Mouse (Mus musculus): ENCODE measurements around the gene Gm11114. TPM values are rescaled to one million over a fixed set of nuclear protein-coding genes. Genes with fewer than 3 reads are reported as not detected.
A peak's percentile ranks its signal among the peaks of the same experiment; 100 is the strongest.

Gm11114 gene
- polyA plus RNA-seq, 1 experiment: not detected

GRCm38 (mm10) chr9:85326292-85327241 lies 14.0 kb downstream of the Gm11114 start:
- Histone ChIP-seq H3K4me1 (ENCODE audit: control insufficient read depth, insufficient read depth, low read length) (peaks cover 16% of the 10 kb centered on the region), H3K4me3 (ENCODE audit: insufficient read depth, low read length) (peak overlapping the region; percentile 81), H3K27ac (ENCODE audit: insufficient read depth, low read depth, low read length) (peak overlapping the region; percentile 84)
- no peak for TF ChIP-seq CTCF (IDR thresholded peaks at IDR 0.05; ENCODE audit: low read depth, low read length)
- no peak for TF ChIP-seq POLR2A (IDR thresholded peaks at IDR 0.05; ENCODE audit: borderline replicate concordance, low read depth, low read length)

DNA sequence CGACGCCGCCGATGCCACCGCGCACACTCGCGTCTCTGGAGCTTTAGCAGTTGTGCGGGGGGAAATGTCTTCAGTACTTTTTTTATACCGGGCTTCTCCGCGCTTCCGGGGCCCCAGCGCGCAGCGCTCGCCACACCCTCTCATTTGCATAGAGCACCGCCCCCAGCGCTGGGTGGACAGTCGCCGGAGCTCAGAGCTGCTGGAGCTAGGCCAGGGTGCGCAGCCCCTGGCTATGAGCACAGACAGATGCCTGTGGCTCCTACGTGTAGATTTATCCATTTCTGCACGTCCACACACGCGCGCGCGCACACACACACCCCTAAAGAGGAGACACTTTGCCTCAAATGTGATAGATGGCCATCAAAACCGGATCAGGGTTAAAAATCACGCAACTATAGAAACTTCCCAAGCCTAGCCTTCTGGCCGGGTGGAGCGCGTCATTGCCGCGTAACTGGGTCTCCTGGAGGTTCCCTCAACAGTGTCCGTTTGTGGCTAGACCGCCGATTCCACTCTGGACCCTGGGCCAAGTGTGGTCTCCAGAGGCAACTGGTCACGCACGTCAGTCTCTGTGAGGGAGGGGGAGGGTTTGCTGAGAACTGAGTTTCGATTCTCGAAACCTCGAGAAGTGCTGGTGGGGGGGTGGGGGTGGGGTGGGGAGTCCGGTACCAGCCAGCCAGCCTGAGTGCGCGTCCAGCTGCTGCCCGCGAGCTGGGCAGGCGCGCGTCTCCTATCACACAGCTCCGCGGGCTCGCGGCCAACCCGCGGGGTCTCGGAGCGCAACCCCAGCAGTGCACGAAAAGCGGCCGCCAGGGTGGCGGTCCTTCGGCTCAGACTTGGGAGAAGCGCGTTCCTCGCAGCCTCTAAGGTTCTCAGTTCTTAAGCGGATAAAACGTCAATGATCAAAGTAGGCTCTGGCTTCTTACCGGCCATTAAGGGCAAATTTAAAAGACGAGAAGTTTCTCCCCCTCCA lies 15.0 kb downstream of the Gm11114 start, which contains the start of gene Tent5a:
Gene Tent5a (minus strand): TSS at position 107 of the 970 bp plus-strand sequence.
- Histone ChIP-seq H3K4me1 (ENCODE audit: control insufficient read depth, insufficient read depth, low read length) (peaks cover 21% of the 10 kb centered on the region), H3K27ac (ENCODE audit: insufficient read depth, low read depth, low read length) (peak within 1 kb of the TSS; percentile 84), H3K4me3 (ENCODE audit: insufficient read depth, low read length) (peak within 1 kb of the TSS; percentile 81)
- TF ChIP-seq POLR2A (IDR thresholded peaks at IDR 0.05; ENCODE audit: borderline replicate concordance, low read depth, low read length) (no peak), CTCF (IDR thresholded peaks at IDR 0.05; ENCODE audit: low read depth, low read length) (no peak)

DNA sequence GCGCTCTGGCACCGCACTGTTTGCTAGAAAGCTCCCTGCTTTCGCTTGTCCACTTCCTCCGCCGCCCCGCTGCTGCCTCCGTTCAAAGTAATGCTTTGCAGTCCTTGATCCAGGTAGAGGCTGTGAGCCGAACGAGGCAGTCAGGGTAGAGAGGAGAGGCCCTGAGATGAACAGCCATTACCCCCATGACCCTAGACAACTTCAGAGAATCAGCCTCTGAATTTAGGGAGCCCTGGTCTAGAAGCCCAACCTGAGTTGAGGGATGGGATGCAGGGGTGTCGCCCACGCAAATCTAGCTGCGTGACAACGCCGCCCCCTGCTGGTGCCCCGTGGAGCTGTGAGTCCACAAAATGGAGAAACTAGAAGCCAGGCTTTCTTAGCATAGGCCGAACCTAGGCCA lies 15.7 kb downstream of the Gm11114 start:
- Histone ChIP-seq H3K4me1 (ENCODE audit: control insufficient read depth, insufficient read depth, low read length) (peaks cover 21% of the 10 kb centered on the region), H3K4me3 (ENCODE audit: insufficient read depth, low read length) (peak overlapping the region; percentile 81), H3K27ac (ENCODE audit: insufficient read depth, low read depth, low read length) (peak overlapping the region; percentile 78)
- no peak for TF ChIP-seq POLR2A (IDR thresholded peaks at IDR 0.05; ENCODE audit: borderline replicate concordance, low read depth, low read length)
- peak; percentile 97 for TF ChIP-seq CTCF (IDR thresholded peaks at IDR 0.05; ENCODE audit: low read depth, low read length)

GRCm38 (mm10) chr9:85331521-85331920 lies 18.9 kb downstream of the Gm11114 start:
- Histone ChIP-seq H3K27ac (ENCODE audit: insufficient read depth, low read depth, low read length) (peak overlapping the region; percentile 60), H3K4me1 (ENCODE audit: control insufficient read depth, insufficient read depth, low read length) (peaks cover 8% of the 10 kb centered on the region), H3K4me3 (ENCODE audit: insufficient read depth, low read length) (no peak overlapping the region)
- no peak for TF ChIP-seq POLR2A (IDR thresholded peaks at IDR 0.05; ENCODE audit: borderline replicate concordance, low read depth, low read length)
- no peak for TF ChIP-seq CTCF (IDR thresholded peaks at IDR 0.05; ENCODE audit: low read depth, low read length)

GRCm38 (mm10) chr9:85336046-85336445 lies 23.5 kb downstream of the Gm11114 start:
- TF ChIP-seq CTCF (IDR thresholded peaks at IDR 0.05; ENCODE audit: low read depth, low read length): no peak
- no peak for TF ChIP-seq POLR2A (IDR thresholded peaks at IDR 0.05; ENCODE audit: borderline replicate concordance, low read depth, low read length)
- no peak overlapping the region for H3K27ac ChIP-seq (ENCODE audit: insufficient read depth, low read depth, low read length)
- peaks cover 14% of the 10 kb centered on the region for H3K4me1 ChIP-seq (ENCODE audit: control insufficient read depth, insufficient read depth, low read length)
- no peak overlapping the region for H3K4me3 ChIP-seq (ENCODE audit: insufficient read depth, low read length)

GRCm38 (mm10) chr9:85340303-85340702 lies 27.7 kb downstream of the Gm11114 start:
- Histone ChIP-seq H3K27ac (ENCODE audit: insufficient read depth, low read depth, low read length) (no peak overlapping the region), H3K4me1 (ENCODE audit: control insufficient read depth, insufficient read depth, low read length) (peaks cover 25% of the 10 kb centered on the region), H3K4me3 (ENCODE audit: insufficient read depth, low read length) (no peak overlapping the region)
- TF ChIP-seq POLR2A (IDR thresholded peaks at IDR 0.05; ENCODE audit: borderline replicate concordance, low read depth, low read length): no peak
- no peak for TF ChIP-seq CTCF (IDR thresholded peaks at IDR 0.05; ENCODE audit: low read depth, low read length)

DNA sequence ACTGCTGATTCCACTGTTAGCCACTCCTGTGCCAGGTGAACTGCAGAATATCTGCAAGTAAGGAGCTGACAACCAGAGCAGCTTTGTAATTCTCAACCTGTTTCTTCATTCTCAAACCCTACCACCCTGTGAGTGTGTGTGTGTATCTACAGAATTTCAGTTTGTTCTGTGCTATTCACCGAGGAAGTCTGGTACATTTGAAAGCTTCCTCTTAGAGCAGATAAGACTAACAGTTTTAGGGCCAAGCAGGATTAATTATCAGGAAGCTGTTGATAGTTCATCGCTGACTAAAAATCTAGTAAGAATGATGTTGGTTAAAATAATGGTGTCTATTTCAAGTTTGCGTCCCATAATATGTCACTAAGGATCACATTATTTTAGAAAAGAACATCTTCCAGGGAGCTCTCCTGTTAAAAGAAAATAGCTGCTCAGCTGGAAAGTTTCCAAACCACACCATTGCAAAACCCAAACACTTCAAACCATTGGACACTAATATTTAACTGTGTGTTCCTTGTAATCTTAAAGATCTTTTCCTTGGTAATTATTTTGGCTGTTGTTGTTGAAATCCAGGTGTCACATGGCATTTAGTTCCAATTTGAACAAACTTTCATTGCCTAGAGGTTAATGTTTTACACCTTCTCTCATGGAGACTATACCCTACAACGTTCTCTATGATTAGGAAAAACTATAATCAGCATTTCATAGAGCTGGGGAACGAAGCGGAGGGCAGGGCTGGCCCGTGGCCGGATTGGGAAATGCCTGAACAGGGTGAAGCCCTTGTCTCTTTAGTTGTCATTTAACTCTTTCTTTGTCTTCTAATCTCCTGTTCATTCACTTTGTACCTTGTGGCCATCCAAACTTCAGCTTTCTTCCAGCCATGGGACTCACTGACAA lies 30.6 kb downstream of the Gm11114 start:
- TF ChIP-seq CTCF (IDR thresholded peaks at IDR 0.05; ENCODE audit: low read depth, low read length) (no peak), POLR2A (IDR thresholded peaks at IDR 0.05; ENCODE audit: borderline replicate concordance, low read depth, low read length) (no peak)
- Histone ChIP-seq H3K27ac (ENCODE audit: insufficient read depth, low read depth, low read length) (peak overlapping the region; percentile 70), H3K4me1 (ENCODE audit: control insufficient read depth, insufficient read depth, low read length) (peaks cover 25% of the 10 kb centered on the region), H3K4me3 (ENCODE audit: insufficient read depth, low read length) (no peak overlapping the region)

DNA sequence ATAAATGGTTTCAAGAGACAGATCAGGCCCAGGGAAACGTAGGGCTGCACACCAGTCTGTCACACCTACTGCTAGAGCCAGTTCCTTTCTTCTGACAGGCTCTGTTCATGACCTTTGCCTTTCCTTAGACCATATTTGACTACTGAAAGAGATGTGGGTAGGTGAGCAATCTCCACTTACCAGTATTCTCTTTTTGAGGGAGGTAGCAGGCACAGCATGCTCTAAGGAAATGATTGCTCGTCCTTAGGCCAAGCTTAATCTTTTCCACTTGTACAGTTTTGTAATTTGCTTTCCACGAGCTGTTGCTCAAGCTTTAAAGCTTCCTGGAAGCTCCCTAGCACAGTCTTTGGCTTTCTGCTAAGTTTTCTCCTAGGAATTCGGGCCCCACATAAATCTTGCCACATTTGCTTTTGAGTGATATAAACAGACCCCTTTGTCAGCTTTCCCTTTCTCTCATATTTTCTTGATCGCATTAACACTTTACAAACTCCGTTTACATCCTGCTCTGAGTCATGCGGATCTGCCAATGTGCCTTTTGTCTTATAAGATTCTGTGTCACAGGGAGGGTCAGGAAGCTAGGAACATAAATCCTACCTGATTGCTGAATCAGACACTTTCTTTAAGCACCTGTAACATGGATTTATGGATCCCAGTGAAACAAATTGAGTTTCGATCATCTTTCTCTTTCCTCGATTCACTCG lies 35.4 kb downstream of the Gm11114 start:
- TF ChIP-seq CTCF (IDR thresholded peaks at IDR 0.05; ENCODE audit: low read depth, low read length): no peak
- no peak for TF ChIP-seq POLR2A (IDR thresholded peaks at IDR 0.05; ENCODE audit: borderline replicate concordance, low read depth, low read length)
- Histone ChIP-seq H3K4me3 (ENCODE audit: insufficient read depth, low read length) (no peak overlapping the region), H3K27ac (ENCODE audit: insufficient read depth, low read depth, low read length) (no peak overlapping the region), H3K4me1 (ENCODE audit: control insufficient read depth, insufficient read depth, low read length) (peaks cover 5% of the 10 kb centered on the region)

All from bone marrow macrophage, adult 2 months (primary cell).